Mouse (Mus musculus) neural tube, embryonic 10.5 days (tissue): ENCODE data around the gene Noct.
A peak's percentile ranks its signal among the peaks of the same experiment; 100 is the strongest.

Experiments
- DNase-seq: peaks from one replicate; pipeline ENCODE4 v3.0.0-alpha.2; 2017; ENCODE audit warnings: low spot score; ENCODE audit errors: extremely low spot score

Gene Noct

DNA sequence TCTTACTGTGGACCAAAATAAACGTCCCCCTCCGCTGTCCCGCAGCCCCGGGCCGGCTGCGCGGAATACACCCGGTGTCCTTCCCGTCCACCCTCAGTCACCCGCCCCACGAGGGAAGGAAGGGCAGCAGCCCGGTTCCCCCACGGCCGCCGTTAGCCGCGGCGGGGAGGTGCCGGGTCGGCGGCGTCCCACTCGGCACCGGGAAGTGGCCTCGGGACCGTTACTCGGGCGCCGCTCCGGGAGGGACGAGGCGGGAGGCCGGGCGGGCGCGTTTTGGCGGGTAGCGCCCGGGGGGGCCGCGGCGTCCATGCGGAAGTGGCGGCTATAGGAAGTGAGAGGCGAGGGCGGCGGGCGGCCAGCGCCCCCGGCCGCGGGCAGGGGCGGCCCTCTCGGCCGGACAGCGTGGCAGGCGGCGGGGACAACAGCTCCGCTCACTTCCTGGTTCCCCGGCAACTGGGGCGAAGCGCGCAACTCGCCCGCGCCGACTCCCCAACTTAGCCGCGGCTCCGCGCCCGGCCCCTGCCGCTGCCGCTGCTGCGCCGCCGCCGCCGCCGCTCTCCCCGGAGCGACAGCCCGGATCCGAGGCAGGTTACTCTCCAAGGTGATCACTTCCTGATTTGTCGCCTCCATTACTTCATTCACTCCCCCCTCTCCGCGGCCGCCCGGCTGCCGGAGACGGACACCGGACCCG, 52.3 kb downstream of the Noct start:
- DNase-seq = no peak

GRCm38 (mm10) chr3:51277201-51278150, 53.2 kb downstream of the Noct start:
- peak; percentile 85 for DNase-seq

GRCm38 (mm10) chr3:51278433-51278832, 54.2 kb downstream of the Noct start:
- DNase-seq = no peak

DNA sequence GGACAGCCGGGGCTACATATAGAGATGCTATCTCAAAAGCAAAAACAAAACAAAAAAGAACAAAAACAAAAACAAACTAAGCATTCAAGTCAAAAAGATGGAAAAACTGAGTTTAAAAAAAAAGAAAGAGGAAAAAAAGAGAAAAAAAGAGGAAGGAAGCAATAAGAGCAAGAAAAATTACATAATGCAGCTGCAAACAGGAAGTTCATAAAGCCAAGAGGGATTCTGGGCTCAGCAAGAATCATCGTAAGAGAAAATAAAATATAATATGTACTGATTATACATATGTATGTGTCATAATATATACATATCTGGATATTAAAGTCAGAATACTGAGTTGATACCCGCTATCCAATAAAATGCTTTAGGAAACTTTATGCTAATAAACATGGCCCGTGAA, 57.5 kb downstream of the Noct start:
- no peak for DNase-seq

DNA sequence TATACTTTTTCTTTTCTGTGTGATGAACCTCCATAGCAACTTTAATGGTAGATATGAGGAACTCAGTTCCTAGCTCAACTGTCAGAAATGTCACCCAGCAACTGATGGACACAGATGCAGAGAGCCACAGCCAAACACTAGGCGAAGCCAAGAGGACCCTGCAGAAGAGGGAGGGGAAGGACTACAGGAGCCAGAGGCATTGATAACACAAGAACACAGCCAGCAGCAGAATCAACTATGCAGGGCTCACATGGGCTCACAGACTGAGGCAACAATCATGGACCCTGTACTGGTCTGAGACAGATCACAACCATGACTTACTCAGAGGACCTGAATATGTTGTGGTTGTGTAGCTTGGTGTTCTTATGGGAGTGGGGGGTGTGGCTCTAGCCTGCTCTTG, 60.1 kb downstream of the Noct start:
- no peak for DNase-seq

DNA sequence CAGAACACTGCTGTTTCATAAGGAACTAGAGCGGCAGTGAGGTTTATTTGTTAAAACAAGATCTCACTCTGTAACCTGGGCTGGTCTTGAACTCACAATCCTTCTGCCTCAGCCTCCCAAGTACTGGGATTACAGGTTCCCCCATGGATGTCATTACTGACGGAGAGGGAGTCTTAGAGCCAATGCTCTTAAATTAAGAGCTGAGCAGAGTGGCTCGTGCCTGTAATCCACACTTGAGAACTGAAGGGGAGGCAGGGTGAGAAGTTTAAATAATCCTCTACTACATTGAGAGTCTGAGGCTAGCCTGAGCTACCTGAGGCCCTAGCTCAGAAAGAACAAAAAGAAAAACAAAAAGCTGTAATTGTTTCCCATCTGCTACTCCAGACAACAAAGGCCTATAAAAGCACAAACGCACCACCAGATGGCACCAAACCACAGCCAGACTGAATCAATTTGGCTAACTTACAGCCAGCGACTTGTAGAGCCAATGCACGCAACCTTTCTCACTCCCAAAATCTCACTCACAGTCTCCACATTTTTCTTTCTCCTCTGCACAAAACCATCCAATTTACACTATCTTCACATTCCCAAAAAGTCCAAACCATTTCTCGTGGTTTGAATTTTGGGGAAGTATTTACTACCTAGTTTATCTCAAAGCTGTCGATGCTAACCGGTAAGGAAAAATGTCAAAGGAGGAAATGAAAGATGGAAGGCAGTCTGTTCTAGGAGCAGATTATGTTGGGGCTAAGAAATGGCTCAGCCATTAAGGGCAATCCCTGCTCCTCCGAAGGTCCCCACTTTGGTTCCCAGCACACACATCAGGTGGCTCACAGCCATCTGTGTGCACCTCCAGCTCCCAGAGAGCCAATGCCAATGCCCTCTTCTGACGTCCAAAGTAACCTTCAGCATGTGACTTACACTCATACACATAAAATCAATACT, 64.9 kb downstream of the Noct start:
- peak; percentile 77 for DNase-seq

DNA sequence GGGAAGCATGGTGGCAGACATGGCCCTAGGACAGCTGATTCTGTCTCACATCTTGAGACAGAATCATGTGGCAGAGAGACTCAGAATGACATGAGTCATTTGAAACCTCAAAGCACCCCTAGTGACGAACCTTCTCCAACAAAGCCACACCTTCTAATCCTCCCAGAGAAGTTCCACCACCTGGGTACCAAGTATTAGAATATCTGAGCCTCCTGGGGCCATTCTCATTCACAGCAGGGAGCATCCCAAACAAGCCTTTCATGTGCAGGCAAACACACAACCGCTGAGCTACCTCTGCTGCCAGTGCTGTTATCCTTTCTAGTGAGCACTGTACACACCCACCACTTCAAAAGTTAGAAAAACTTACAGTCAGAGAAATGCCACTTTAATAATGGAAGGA, 70.0 kb downstream of the Noct start:
- no peak for DNase-seq

- no peak for DNase-seq
These were observed 71.0 kb downstream of the Noct start for GRCm38 (mm10) chr3:51295225-51295624.

DNA sequence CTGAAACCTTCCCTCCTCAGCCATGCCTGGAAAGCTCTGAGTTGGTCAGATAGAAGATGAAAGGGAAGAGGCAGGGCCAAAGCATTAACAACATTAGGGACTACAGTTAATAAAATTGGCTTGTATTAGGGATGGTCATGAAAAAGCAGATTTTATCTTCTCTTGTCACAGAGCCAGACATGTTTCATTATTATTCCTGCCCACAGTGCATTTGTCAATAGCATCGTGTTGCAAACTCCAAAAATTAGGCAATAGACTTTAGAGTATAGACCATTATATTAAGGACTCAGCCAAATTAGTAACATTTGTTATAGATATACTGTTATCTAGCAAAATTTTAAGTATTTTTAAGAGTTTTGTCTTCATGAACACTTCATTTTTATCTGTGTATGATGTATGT, 72.5 kb downstream of the Noct start:
- no peak for DNase-seq
